Mouse (Mus musculus) lung, postnatal 0 days (tissue): ENCODE results near the gene Ankrd27.

ENCODE experiments used
- CTCF ChIP-seq: IDR thresholded peaks from 2 replicates; pipeline ENCODE4 v1.5.1; 2016; ENCODE audit warnings: antibody characterized with exemption, mild to moderate bottlenecking
- EP300 ChIP-seq: IDR thresholded peaks from 2 replicates; pipeline ENCODE4 v1.6.1; 2016; ENCODE audit warnings: antibody characterized with exemption, mild to moderate bottlenecking, control low read depth

GRCm38 (mm10) chr7:35585191-35586054, 621 bp upstream of the Ankrd27 start, which contains the start of gene Rgs9bp:
- TF ChIP-seq CTCF (no peak), EP300 (no peak)
